Mouse (Mus musculus) kidney, adult 9 months (tissue): Measurements from ENCODE around the gene Gkn1.

ENCODE experiments used
- DNase-seq: peaks from one replicate; pipeline ENCODE4 v3.0.0; 2022

Gkn1 gene

GRCm38 (mm10) chr6:87318651-87319050 lies 32.1 kb downstream of the Gkn1 start:
- no peak for DNase-seq

- DNase-seq, result no peak
Observed at GRCm38 (mm10) chr6:87316966-87317365, 33.8 kb downstream of the Gkn1 start.

- no peak for DNase-seq
Observed at GRCm38 (mm10) chr6:87312761-87313160, 38.0 kb downstream of the Gkn1 start.

GRCm38 (mm10) chr6:87304486-87304885 lies 46.3 kb downstream of the Gkn1 start:
- no peak for DNase-seq

- no peak for DNase-seq
Observed at GRCm38 (mm10) chr6:87302746-87303145, 48.0 kb downstream of the Gkn1 start.

GRCm38 (mm10) chr6:87301991-87302390 lies 48.8 kb downstream of the Gkn1 start:
- no peak for DNase-seq
